Mouse (Mus musculus) kidney, adult 9 months (tissue): Measurements from ENCODE around the gene Ttbk1.

Experiments used
- DNase-seq: peaks from one replicate; pipeline ENCODE4 v3.0.0; 2022

The Ttbk1 gene

DNA sequence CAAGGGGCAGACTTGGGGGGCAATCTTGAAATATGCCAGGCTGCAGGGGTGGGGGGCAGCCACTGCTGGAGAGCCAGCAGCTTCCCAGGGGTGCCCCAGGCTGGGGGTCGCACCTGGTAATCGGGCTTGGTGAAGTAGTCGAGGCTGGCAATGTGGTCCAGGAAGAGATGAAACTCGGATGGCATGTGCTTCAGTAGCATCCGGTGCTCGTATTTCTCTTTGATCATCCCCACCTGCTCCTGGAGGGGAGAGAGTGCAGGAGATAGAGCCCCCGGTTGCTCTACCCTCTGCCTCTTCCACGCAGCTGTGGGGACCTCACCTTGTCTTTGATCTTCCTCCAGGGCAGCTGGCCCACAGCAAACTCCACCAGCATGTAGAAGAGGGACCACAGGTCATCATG lies 10.9 kb downstream of the Ttbk1 start:
- DNase-seq, result no peak

DNA sequence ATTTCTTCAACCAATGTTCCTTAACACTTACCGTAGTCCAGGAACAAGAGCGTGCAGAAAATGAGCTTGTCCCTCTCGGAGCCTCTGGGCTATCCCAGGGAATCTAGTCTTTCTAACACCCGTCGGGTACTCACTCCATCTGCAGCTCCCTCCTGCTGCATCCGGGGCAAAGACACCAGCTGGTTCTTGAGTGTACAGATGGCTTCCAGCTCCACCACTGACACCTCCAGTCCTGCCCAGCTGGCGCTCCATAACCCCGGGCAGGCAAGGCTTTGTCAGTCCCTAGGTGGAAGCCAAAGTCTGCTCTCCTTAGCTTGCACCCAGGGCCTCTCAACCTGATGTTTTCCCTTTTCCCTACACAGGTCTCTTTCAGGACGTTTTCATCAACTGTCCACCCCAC lies 19.6 kb downstream of the Ttbk1 start:
- DNase-seq, result no peak

DNA sequence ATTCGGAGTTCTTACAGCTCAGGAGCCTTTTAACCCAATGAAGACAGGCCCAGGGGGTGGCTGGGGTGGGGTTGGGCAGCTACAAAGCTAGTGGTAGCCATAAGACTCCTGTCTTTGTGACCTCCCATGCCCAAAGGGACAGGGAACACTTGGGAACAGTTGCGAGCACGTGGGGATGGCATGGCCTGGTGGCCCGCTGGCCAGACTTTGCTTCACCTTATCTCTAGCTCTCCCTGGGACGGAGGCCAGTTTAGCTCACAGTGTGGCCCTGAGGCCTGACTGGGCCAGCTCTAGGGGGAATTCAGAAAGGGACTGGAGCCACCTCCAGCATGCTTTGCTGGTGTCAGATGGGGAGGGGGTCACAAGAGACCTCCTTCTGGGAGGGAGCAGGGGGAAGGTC lies 25.2 kb downstream of the Ttbk1 start:
- no peak for DNase-seq

DNA sequence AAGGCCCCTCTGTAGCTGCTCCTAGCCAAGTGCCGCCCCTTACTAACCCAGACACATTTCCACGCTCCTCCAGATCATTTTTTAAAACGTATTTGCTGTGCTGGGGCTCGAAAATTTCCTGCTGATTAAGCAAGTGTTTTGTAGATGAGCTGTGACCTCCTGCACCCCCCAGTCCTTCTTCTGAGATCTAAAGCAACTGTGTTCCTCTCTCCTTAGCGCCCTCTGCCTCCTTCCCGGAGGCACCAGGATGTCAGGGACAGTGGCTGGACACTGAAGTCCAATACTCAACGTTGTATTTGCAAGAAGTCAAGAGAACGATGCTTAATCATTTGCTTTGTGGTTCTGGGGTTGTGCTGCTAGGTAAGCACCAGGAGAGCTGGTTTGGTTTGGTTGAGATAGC lies 26.1 kb downstream of the Ttbk1 start:
- DNase-seq, result peak; percentile 45

DNA sequence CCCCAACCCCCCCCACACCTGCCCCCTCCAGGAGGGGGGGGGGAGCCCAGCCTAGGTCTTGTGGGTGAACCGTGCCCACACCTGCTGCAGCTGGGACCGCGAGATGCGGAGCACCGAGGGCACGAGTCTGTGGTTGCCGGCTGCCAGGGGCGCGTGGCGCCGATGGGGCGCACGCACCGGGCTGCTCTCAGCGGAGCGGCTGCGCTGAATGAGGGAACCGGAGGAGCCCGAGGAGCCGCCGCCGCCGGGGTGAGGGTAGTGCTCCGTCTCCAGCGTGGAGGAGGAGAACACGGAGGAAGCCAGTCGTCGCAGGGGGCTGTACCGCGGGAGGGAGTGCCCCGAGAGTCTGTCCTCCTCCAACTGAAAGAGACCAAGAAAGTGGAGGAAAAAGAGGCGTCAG lies 26.8 kb downstream of the Ttbk1 start:
- DNase-seq, result no peak

DNA sequence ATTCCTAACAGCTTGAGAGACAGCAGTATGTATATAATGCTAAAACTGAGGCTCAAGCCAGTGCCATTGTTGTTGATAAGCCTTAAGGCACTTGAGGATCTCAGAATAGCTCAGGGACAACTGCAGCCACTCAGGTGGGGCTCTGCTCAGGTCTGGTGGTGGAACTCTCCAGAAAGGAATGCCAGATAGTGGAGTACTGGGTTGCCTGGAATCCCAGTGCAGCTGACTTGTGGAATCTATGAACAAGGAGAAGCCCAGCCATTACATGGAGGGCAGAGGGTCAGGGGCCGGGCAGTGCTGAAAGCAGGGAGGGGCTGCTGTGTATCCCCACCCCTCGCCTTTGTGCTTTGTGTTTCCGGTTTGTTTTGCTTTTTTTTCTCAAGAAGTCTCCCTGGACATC lies 29.0 kb downstream of the Ttbk1 start:
- DNase-seq, result no peak

DNA sequence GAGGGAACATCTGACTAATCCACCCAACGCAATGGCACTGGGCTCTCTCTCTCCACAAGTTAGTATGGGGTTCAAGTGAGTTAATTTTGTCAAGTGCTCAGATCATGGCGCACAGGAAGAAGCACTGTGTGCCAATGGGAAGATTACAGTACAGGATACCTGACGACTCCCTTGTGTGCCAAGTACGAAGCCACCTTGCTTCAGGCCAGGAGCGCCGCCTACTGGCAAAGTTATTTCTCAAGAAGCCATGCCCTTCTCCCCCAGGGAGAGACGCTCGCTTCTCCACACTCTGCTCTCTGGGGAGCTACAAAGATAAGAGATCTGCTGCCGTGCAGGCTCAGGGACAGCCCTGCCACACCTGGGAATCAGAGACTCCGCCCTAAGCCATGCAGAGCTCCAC lies 29.7 kb downstream of the Ttbk1 start:
- DNase-seq, result peak; percentile 75

DNA sequence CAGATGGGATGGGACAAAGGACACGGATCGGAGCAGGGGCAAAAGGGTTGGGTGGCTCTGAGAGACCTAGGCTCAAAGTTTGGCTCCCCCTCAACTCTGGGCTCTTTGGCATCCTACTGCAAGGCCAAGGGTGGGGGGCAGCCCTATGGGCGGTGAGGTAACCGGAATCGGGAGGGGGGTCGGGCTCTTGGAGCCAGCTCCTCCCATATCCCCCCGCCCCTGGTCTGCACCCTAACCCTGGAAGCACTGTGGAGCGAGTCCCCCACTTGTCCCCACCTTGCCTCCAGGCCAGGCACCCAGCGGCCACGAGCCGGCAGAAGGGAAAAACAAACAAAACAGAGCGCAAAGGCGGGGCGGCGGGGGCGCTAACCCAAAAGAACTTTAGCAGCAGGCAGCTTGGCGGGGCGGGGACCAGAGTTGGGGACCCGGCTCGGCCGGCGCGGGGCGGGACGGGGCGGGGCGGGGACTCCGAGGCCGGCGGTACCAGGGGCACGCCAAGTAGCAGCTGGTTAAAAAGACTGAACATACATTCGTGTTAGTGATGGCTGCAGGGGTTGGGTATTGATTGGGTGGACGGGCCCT lies 32.3 kb downstream of the Ttbk1 start:
- DNase-seq, result peak; percentile 51

DNA sequence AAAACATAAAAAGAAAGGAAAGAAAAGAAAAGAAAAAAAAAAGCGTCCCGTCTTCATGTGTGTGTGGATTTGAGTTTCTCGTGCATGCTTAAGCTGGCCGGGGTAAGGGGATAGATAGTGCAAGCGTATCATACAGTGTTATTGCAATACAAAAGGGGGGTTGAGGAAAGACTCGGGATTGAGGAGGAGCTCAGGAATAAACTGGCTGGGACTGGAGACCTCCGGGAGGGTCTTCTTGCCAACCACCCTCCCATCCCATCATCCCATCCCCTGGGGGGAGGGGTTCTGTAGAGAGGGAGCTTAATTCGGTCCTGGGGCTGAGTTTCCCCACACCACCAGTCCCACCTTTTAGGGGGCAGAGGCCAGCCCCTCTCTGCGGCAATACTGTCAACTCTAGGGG lies 32.9 kb downstream of the Ttbk1 start:
- no peak for DNase-seq

DNA sequence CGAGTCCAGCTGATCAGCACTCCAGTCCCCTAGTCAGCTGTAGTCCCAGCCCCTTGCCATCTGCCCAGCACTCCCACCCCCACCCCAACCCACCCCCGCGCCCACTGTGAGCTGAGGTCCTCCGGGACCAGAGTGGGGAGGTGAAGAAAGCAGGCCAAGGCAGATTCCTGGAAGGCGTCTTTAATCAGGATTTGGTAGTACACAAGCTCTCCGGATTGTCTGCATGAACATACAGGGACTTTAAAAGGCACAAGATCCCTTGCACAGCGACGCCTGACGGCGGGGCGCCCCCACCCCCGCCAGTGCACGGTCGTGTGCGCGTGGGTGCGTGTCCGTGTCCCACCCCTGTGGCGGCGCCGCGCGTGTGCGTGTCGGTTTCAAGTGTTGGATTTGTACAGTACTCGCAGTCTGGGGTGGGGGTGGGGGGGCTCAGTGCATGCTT lies 33.5 kb downstream of the Ttbk1 start:
- DNase-seq, result no peak

DNA sequence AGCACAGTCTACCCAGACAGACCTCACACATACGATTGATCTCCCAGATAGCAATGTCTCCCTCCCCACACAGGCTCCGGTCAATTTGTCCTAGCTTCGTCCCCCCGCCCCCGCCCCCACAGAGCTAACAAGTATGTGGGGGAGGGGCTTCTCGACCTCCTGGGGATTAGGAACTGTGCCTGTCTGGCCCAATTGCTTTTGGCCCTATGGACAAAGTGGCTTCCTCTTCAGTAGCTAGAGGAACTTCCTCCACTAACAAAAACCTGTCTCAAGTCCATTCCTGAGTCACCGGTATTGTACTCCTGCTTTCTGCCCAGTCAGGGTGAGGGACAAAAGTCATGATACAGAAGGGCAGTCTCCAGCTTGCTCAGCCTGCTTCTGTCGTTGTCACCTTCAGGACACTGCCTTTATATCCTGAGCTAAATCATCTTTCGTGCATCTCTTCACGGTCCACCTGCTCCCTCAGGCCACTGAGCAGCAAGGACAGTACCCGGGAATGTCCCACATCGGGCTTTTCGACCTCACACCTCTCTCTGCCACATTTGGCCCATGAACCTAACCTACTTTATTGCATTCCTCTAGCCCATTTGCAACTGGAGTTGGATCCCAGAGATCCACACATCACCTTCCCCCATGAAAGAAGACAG lies 34.0 kb downstream of the Ttbk1 start:
- peak; percentile 31 for DNase-seq

DNA sequence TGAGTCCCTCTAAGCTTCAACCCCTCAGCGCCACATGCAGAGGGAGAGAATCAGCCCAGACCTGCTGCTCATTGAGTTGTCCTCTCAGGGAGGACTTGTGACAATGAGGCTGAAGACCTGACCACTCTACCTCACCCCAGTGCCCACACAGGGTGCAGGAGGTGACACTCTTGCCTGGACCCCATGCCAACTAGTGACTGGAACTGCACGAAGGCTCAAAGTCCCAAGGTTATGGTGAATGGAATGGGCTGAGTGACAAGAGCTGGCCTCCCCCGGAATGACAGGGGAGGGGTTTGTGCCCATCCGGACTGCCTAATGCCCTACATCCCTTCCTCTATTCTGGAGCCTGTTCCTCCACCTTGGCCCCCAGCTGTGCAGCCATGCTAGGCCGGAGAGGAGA lies 34.8 kb downstream of the Ttbk1 start:
- peak; percentile 82 for DNase-seq

DNA sequence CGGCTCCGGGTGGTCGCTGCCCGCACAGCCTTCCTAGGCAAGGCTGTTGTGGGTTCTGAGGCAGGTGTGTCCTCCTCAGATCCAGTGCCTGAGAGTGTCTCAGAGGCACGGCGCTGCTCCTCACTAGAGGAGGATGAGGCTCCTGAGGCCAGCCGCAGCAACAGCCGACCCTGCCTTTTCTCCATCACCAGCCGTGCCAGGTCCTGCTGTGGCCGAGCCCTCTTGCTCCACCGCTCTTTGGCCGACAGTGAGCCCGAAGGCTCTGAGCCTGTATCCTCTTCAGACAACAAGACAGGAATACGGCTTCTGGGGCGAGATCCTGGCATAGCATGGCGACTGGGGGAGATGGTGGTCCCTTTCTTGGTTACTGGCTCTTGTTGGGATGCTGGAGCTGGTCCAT lies 41.2 kb downstream of the Ttbk1 start:
- DNase-seq, result no peak

DNA sequence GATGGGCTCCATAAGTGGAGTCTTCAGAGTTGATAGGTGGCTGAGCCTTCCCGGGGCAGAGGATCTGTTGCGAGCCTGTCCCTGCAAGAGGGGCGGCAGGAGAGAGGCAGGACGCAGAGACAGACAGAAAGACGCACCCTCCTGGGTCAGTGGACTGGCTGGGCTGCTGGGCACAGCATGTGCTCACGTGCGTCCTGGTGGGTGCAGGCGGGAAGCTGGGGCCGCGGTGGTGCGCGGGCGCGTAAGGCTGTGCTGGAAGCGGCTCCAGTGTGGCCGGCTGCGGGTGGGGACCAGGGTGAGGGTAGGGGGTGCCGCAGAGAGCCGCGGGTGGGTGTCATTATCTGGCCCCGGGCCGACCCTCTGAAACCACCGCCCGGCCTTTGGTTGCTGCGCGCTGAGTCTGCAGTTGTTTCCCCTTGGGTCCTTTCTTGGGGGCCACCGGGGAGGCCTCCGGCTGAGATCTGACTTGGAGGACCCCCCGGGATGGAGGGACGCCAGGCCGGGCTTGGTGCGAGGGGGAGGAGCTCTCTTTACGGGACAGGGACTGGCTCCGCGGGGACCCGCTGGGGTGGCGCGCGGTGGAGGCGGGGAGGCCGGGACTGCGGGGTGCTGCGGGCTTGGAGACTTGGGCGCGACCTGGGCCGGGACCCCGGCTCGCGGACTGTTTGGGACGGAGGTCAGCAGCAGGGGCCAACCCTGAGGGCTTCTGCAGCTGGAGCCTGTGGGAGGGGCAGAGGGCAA lies 42.5 kb downstream of the Ttbk1 start:
- no peak for DNase-seq

DNA sequence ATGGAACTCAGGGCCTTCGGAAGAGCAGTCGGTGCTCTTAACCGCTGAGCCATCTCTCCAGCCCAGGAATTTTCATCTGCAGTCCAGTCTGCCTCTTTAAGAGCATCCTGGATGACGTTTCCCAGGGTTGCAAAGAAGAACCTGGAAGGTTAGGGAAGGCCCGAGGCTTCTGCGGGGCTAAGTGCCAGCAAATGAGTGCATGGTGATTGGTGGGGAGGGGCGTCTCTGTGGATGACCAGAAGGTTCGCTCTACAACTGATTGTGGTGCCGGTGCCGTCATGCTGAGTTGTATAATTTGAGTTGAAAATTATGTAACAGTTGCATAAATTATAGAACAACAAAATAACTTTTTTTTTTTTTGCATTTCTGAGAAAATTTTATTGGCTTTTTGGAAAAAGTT lies 48.3 kb downstream of the Ttbk1 start:
- DNase-seq, result no peak

DNA sequence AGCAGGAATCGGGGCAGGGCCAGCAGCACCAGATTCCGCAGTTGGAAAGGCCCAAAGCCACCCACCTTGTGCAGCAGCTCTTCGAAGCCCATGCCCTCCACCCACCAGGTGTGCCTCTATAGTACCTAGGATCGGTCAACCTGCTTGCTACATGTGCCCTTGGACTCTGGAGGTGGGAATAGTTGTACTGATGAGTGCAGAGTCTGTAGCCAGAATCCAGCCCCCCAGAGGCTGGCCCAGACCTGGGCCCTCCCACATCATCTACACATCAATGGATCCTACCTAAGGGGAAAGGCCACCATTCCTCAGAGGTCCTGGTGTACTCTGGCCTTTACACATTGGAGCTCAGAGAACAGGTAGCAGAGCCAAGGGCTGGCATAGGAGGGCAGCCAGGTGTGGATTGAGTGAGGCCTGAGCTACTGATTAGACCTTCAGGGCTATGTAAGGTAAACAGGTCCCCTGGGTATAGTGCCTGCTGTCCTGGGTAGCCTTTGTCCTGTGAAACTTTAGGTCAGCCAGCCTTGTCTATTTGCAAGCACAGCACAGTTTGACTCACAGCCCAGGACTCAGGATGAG lies 49.1 kb downstream of the Ttbk1 start, which contains the start of gene Slc22a7:
TSS of gene Slc22a7 (minus strand) at position 160 of the 576 bp plus-strand sequence.
- DNase-seq, result peak; percentile 83

DNA sequence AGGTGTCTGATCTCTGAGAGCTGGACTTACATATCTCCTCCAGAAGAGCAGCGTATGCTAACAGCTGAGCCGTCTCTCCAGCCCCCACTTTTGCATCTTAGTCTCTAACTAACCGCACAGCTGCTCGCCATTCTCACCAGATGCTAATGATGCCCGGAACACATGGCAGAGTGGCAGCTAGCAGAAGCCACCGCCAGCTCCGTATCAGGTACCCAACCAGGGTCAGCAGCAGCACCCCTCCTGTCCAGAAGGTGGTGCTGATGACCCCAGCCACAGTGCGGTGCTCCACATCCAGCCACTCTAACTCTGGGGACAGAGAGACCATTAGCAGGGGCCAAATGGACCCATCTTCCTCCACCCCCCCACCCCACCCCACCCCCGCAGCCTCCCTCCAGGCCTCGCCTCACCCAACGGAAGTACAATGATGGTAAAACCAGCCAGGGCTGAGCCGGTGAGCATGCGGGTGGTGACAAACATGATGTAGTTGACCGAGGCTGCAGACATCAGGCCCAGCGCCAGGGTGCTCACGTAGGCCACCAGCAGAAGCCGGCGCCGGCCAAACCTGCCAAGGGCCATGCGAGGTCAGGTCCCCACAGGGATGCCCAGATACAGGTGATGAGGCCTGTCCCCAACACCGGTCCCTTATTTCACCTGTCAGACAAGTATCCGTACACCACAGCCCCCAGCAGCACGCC lies 50.7 kb downstream of the Ttbk1 start:
- DNase-seq, result peak; percentile 55

DNA sequence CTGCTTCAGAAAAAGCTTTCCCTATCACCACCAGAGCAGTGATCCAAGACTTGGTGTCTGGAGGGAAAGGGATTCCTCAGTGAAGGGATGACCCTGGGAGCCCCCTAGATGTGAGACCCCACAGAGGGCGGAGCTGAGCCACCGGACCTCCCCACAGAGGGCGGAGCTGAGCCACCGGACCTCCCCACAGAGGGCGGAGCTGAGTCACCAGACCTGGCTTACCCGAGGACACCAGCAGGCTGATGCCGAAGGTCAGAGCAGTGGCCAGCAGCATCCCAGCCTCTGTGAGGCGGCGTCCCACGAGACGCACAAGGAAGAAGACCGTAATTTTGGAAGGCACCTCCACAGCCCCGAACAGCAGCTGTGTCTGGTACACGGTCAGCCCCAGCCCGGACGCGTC lies 53.8 kb downstream of the Ttbk1 start:
- peak; percentile 65 for DNase-seq

DNA sequence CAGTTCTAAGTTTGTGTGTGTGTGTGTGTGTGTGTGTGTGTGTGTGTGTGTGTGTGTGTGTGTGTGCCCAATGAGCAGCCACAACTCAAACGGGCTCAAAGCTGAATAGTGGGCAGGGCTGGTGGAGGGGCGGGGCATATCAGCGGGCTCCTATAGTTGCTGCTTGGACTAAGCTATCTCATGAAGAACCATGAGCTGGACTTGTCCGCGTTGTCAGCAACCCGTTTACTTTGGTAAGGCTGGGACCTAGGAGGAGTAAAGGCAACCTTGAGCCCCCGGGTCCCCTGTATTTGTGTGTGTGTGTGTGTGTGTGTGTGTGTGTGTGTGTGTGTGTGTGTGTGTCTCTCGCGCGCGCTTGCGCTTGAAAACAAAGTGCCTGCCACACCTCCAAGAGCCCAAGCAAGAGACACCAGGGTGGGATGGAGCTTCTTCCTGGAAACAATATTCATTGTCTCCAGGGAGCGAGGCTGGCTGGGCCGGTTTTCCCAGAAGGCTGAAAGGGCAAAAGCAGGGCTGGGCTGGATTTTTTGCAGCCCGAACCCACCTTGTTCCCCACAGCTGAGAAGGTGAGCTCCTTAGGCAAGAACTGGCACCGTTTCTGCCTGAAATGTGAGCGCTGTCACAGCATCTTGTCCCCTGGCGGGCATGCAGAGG lies 58.6 kb downstream of the Ttbk1 start, which contains the start of gene Crip3:
TSS of gene Crip3 (plus strand) at position 166 of the 654 bp plus-strand sequence.
- no peak for DNase-seq

DNA sequence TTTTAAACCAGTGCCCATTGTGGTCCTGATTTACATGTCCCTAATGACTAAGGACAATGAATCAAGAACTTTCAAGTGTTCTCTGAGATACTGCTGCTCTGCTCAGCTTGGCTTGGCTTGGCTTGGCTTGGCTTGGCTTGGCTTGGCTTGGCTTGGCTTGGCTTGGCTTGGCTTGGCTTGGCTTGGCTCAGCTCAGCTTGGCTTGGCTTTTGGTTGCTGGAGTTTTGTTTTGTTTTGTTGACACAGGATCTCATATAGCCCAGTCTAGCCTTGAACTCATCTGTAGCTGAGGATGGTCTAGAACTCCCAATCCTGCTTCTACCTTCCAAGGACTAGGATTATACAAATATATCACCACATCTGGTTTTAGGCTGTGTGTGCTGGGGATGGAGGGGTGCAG lies 61.0 kb downstream of the Ttbk1 start:
- no peak for DNase-seq

DNA sequence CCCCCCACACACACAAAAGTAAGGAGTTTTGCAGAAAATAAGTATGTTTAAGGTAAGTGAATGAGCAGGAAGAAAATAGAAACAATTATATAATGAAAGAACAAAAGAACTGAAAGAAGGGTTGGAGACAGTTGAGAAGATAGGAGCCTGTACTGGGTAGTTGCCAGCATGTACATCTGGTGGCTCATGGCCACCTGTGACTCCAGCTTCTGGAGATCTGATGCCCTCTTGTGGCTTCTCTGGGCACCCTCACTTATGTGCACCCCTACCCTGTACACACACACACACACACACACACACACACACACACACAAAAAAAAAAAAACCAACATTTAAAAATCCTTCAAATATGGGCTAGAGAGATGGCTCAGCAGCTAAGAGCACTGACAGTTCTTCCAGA lies 67.8 kb downstream of the Ttbk1 start:
- no peak for DNase-seq

DNA sequence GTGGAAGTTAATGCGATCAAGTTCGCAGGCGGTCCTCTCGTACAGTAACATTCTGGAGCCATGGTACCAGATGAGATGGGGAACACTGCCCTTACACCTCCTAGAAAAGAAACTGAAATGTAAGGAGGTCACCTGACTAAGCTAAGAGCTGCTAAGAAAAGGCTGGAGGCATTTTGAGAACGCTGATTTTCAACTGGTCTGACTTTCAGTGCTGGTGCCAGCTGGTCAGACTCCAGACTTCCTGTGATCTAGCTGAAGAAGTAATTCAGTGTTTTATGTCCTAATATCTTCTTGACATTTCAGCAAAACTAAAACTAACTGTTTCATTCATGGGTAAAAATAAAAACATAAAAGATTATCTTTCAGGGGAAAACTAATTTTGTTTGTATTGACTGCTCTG lies 68.8 kb downstream of the Ttbk1 start:
- no peak for DNase-seq

DNA sequence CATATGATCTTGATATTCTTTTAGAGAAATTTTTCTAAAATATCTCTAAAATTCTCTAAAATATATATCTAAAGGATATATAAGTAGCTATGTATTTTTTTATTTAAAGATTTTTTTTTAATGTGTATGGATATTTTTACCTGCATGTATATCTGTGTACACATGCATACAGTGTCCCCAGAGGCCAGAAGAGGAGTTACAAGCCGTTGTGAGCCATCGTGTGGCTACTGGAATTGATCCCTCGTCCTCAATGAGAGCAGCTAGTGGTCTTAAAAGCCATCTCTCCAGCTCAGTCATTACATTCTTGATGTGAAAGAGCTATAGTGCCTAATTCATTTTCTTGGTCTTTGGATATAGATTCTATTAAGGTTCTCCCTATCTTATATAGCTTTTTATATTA lies 79.0 kb downstream of the Ttbk1 start:
- DNase-seq, result no peak
